Mouse (Mus musculus) embryo, embryonic 11 days (tissue): ENCODE measurements around the gene Rae1.

Experiments
- DNase-seq: peaks from one replicate; pipeline ENCODE4 v3.0.0-alpha.2; 2015

Gene Rae1

GRCm38 (mm10) chr2:172997748-172998147 is 2.2 kb upstream of the Rae1 start:
- DNase-seq: no peak

GRCm38 (mm10) chr2:172998478-172998877 is 1.4 kb upstream of the Rae1 start:
- DNase-seq: no peak

GRCm38 (mm10) chr2:173000285-173000652 is 352 bp downstream of the Rae1 start:
- no peak for DNase-seq

- no peak for DNase-seq
These were observed 1.0 kb downstream of the Rae1 start for GRCm38 (mm10) chr2:173000921-173001320.

GRCm38 (mm10) chr2:173003737-173004136 is 3.8 kb downstream of the Rae1 start:
- DNase-seq: no peak

- no peak for DNase-seq
These were observed 10.4 kb downstream of the Rae1 start for GRCm38 (mm10) chr2:173010220-173010717.

- no peak for DNase-seq
These were observed 11.5 kb downstream of the Rae1 start for GRCm38 (mm10) chr2:173011440-173011839.

- no peak for DNase-seq
These were observed 14.9 kb downstream of the Rae1 start for GRCm38 (mm10) chr2:173014741-173015287.

- no peak for DNase-seq
These were observed 18.0 kb downstream of the Rae1 start for GRCm38 (mm10) chr2:173017940-173018339.

GRCm38 (mm10) chr2:173018618-173019017 is 18.7 kb downstream of the Rae1 start:
- peak; percentile 44 for DNase-seq

GRCm38 (mm10) chr2:173019322-173019721 is 19.4 kb downstream of the Rae1 start:
- peak; percentile 52 for DNase-seq

- DNase-seq: peak; percentile 96
These were observed 19.9 kb downstream of the Rae1 start for GRCm38 (mm10) chr2:173019790-173020189.

GRCm38 (mm10) chr2:173020430-173020829 is 20.5 kb downstream of the Rae1 start, which contains the start of gene Rbm38:
TSS of gene Rbm38 (plus strand) at chr2:173020498.
- no peak for DNase-seq

- peak; percentile 97 for DNase-seq
These were observed 21.7 kb downstream of the Rae1 start for GRCm38 (mm10) chr2:173021633-173022055.

GRCm38 (mm10) chr2:173022056-173022681 is 22.3 kb downstream of the Rae1 start:
- DNase-seq: peak; percentile 85

- DNase-seq: no peak
These were observed 22.9 kb downstream of the Rae1 start for GRCm38 (mm10) chr2:173022813-173023212.

- no peak for DNase-seq
These were observed 23.5 kb downstream of the Rae1 start for GRCm38 (mm10) chr2:173023371-173023851.

GRCm38 (mm10) chr2:173023966-173024365 is 24.0 kb downstream of the Rae1 start:
- no peak for DNase-seq

- DNase-seq: no peak
These were observed 24.5 kb downstream of the Rae1 start for GRCm38 (mm10) chr2:173024392-173024791.

- DNase-seq: peak; percentile 44
These were observed 25.0 kb downstream of the Rae1 start for GRCm38 (mm10) chr2:173024938-173025337.

- no peak for DNase-seq
These were observed 26.4 kb downstream of the Rae1 start for GRCm38 (mm10) chr2:173026286-173026685.

GRCm38 (mm10) chr2:173026688-173027131 is 26.8 kb downstream of the Rae1 start:
- no peak for DNase-seq

- no peak for DNase-seq
These were observed 27.4 kb downstream of the Rae1 start for GRCm38 (mm10) chr2:173027169-173027823.
